In the genomic region with DNA sequence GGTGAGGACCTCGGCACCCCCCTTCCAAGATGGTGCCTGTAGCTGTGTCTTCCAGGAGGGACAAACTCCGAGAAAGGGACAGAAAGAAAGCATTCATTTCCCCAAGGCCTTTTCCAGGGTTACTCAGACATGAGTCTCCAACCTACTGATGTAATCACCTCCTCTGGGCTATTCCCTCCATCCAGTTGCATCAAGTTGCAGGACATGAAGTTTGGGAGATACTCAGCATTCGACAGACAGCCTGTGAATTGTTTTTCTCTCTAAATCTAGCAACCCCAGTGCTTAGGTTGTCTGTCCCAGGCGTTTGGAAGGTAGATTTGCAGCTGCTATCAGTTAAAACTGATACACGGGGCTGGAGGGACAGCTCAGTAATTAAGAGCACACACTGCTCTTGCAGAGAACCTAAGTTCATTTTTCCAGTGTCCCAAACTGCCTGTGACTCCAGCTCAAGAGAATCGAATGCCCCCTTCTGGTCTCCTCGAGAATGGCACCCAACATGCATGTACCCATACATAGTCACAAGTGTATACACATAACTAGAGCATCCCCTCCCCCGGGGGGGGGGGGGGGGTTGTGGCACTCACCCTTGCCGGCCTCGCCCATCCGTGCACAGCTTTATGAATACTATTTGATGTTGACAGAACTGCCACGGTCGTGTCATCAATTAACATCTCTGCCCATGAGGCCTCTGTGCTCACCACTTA, we compare ENCODE assay signal across 7 mouse cellular contexts.
DNase-seq lines count a peak whose midpoint lies in the region; ATAC-seq lines count a peak whose summit lies in the region.

No protein-coding gene starts in this region.

- no peaks in the 10 kb centered on the region; the same call in 1 of the 2 replicates for H3K9me3 ChIP-seq in midbrain, embryonic 10.5 days (replicated peaks)
- no peaks in the 10 kb centered on the region for H3K9me3 ChIP-seq in midbrain, embryonic 15.5 days
- no peaks in the 10 kb centered on the region for H3K9me3 ChIP-seq in forebrain, embryonic 12.5 days

- H3K4me1 ChIP-seq in midbrain, embryonic 10.5 days: peaks cover 31% of the 10 kb centered on the region
- H3K4me1 ChIP-seq in midbrain, embryonic 15.5 days: peaks cover 2% of the 10 kb centered on the region
- H3K4me1 ChIP-seq in forebrain, embryonic 12.5 days: peaks cover 14% of the 10 kb centered on the region

- H3K4me3 ChIP-seq in midbrain, embryonic 10.5 days: no peak overlapping the region
- H3K4me3 ChIP-seq in midbrain, embryonic 15.5 days: no peak overlapping the region
- H3K4me3 ChIP-seq in forebrain, embryonic 12.5 days (replicated peaks): no peak overlapping the region

- 75% methylated on average over 13 of the region's 13 CpGs for whole genome bisulfite sequencing in midbrain, embryonic 10.5 days
- WGBS in midbrain, embryonic 15.5 days: 82% methylated on average over 13 of the region's 13 CpGs
- WGBS in forebrain, embryonic 12.5 days: 82% methylated on average over 13 of the region's 13 CpGs

- no peak for ATAC-seq in midbrain, embryonic 15.5 days (replicated peaks)
- 0 out of 2 replicates have a peak, but pooled peaks have one; percentile 17 for ATAC-seq in forebrain, embryonic 12.5 days (ENCODE audit: low FRiP score)

- DNase-seq in midbrain, embryonic 10.5 days (ENCODE audit: low spot score): peak; percentile 39
- peak; percentile 39 for DNase-seq in adrenal gland, postnatal 10 days
- peak; percentile 61 for DNase-seq in lung, postnatal 36 days
- DNase-seq in ovary, adult 18-20 months (ENCODE audit: low spot score): no peak
- DNase-seq in right cerebral cortex, adult 18-20 months: no peak

- 0 out of 2 replicates have a peak overlapping the region, but pooled peaks have one; percentile 23 for H3K27ac ChIP-seq in midbrain, embryonic 10.5 days (replicated peaks)
- H3K27ac ChIP-seq in midbrain, embryonic 15.5 days: no peak overlapping the region
- H3K27ac ChIP-seq in forebrain, embryonic 12.5 days: no peak overlapping the region

- peaks cover 4% of the 10 kb centered on the region for H3K36me3 ChIP-seq in midbrain, embryonic 10.5 days
- no peaks in the 10 kb centered on the region for H3K36me3 ChIP-seq in midbrain, embryonic 15.5 days (replicated peaks)
- H3K36me3 ChIP-seq in forebrain, embryonic 12.5 days (replicated peaks): no peaks in the 10 kb centered on the region

- H3K27me3 ChIP-seq in midbrain, embryonic 10.5 days (ENCODE audit: low read depth, poor library complexity, severe bottlenecking): no peaks in the 10 kb centered on the region
- H3K27me3 ChIP-seq in midbrain, embryonic 15.5 days (replicated peaks): no peaks in the 10 kb centered on the region
- no peaks in the 10 kb centered on the region for H3K27me3 ChIP-seq in forebrain, embryonic 12.5 days

- H3K4me2 ChIP-seq in midbrain, embryonic 15.5 days: no peak overlapping the region
- no peak overlapping the region for H3K4me2 ChIP-seq in forebrain, embryonic 12.5 days

- H3K9ac ChIP-seq in midbrain, embryonic 15.5 days: no peak overlapping the region
- no peak overlapping the region for H3K9ac ChIP-seq in forebrain, embryonic 12.5 days

Comparison
In these comparisons a context has a peak if more than half of its experiments do, and no peak if none do; other contexts are left out.
1. DNase-seq: peak in midbrain, embryonic 10.5 days (single experiment), adrenal gland, postnatal 10 days (single experiment) and lung, postnatal 36 days (single experiment); none in ovary, adult 18-20 months (single experiment) and right cerebral cortex, adult 18-20 months (single experiment).